ENCODE assay signal across 15 mouse cellular contexts in genomic region chr16:95544753-95545152, GRCm38 (mm10). TPM values are rescaled to one million over a fixed set of nuclear protein-coding genes. Genes with fewer than 3 reads are reported as not detected.
"Had no signal": no experiment of that assay in that cellular context is flagged by ENCODE, and none has a peak within 500 bp of the region (broad histone marks: within the 10 kb centered on the region; RNA-seq: fewer than 3 reads in every experiment).

No protein-coding gene starts in this region.

- H3K9ac ChIP-seq: lung, embryonic 14.5 days; midbrain, embryonic 12.5 days; midbrain, embryonic 15.5 days; neural tube, embryonic 12.5 days; stomach, embryonic 15.5 days had no signal

- DNase-seq: lung, adult 18-20 months; lung, embryonic 14.5 days; lung, postnatal 10 days; lung, postnatal 4 days; right cerebral cortex, postnatal 14 days; thymus, adult 2 months; thymus, postnatal 25 days; thymus, postnatal 4 days had no signal

- H3K4me1 ChIP-seq: megakaryocyte, embryonic 14.5 days; midbrain, embryonic 12.5 days; midbrain, embryonic 15.5 days; neural tube, embryonic 12.5 days; stomach, embryonic 15.5 days had no signal

- H3K4me3 ChIP-seq: megakaryocyte, embryonic 14.5 days; midbrain, embryonic 12.5 days; midbrain, embryonic 15.5 days; neural tube, embryonic 12.5 days; stomach, embryonic 15.5 days had no signal

- H3K4me2 ChIP-seq: lung, embryonic 14.5 days; midbrain, embryonic 12.5 days; midbrain, embryonic 15.5 days; neural tube, embryonic 12.5 days; stomach, embryonic 15.5 days had no signal

- H3K27ac ChIP-seq: midbrain, embryonic 12.5 days; midbrain, embryonic 15.5 days; neural tube, embryonic 12.5 days; stomach, embryonic 15.5 days; stomach, postnatal 0 days had no signal

- ATAC-seq: midbrain, embryonic 15.5 days had no signal

- H3K27me3 ChIP-seq: midbrain, embryonic 12.5 days; midbrain, embryonic 15.5 days; neural tube, embryonic 12.5 days; stomach, embryonic 15.5 days had no signal

- H3K36me3 ChIP-seq: midbrain, embryonic 12.5 days; midbrain, embryonic 15.5 days; neural tube, embryonic 12.5 days; stomach, embryonic 15.5 days had no signal

- H3K9me3 ChIP-seq: megakaryocyte, embryonic 14.5 days; midbrain, embryonic 12.5 days; midbrain, embryonic 15.5 days; neural tube, embryonic 12.5 days; stomach, embryonic 15.5 days had no signal

RNA-seq across cellular contexts. Expression of gene Erg, which starts 41.6 kb away (rescaled TPM):
- total RNA-seq: monocyte, adult 5-6 weeks had no signal
